Mouse (Mus musculus) stomach, postnatal 0 days (tissue): ENCODE measurements around the gene Pgs1.

ENCODE experiments used
- CTCF ChIP-seq: IDR thresholded peaks from 2 replicates; pipeline ENCODE4 v1.5.1; 2016; ENCODE audit warnings: antibody characterized with exemption, low read depth, mild to moderate bottlenecking, moderate library complexity
- EP300 ChIP-seq: optimal IDR thresholded peaks from 2 replicates; pipeline ENCODE3; 2016; ENCODE audit warnings: antibody characterized with exemption

- TF ChIP-seq CTCF, result no peak
- TF ChIP-seq EP300, result no peak
Measured at GRCm38 (mm10) chr11:118008144-118008805, 22.2 kb downstream of the Pgs1 start.
